ENCODE assay signal across 9 mouse cellular contexts in the genomic region with DNA sequence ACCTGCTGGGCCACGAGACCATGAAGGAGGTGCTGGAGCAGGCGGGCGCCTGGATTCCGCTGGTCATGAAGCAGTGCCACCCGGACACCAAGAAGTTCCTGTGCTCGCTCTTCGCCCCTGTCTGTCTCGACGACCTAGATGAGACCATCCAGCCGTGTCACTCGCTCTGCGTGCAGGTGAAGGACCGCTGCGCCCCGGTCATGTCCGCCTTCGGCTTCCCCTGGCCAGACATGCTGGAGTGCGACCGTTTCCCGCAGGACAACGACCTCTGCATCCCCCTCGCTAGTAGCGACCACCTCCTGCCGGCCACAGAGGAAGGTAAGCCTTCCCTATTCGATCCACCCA. TPM values are rescaled to one million over a fixed set of nuclear protein-coding genes. Genes with fewer than 3 reads are reported as not detected.
DNase-seq lines count a peak whose midpoint lies in the region; ATAC-seq and TF ChIP-seq lines count a peak whose summit lies in the region.
"Had no signal": no experiment of that assay in that cellular context is flagged by ENCODE, and none has a peak within 500 bp of the region (broad histone marks: within the 10 kb centered on the region; RNA-seq: fewer than 3 reads in every experiment).

No protein-coding gene starts in this region.

- no peak for ATAC-seq in intestine, postnatal 0 days
- peak; percentile 4; the same call in 1 of the 2 replicates for ATAC-seq in neural tube, embryonic 13.5 days (ENCODE audit: low read depth)

- no peak for DNase-seq in layer of hippocampus, adult 2 months (ENCODE audit: low spot score in 2 of 2)
- no peak for DNase-seq in layer of hippocampus, postnatal 25 days (ENCODE audit: extremely low spot score in 1 of 2, low spot score in 1 of 2)
- no peak for DNase-seq in urinary bladder, adult 18-20 months (ENCODE audit: low spot score in 2 of 2)
- DNase-seq in c-Kit-positive CD71-positive TER-119-positive erythroid progenitor cells, embryonic 14.5 days (ENCODE audit: low spot score): no peak
- no peak for DNase-seq in gastrocnemius, postnatal 10 days

- peaks cover 53% of the 10 kb centered on the region for H3K27me3 ChIP-seq in intestine, postnatal 0 days (replicated peaks; ENCODE audit: control insufficient read depth, insufficient read depth, low read length)
- peaks cover 39% of the 10 kb centered on the region for H3K27me3 ChIP-seq in neural tube, embryonic 13.5 days

- peak overlapping the region; percentile 54 for H3K4me3 ChIP-seq in layer of hippocampus, adult 2 months
- peak overlapping the region; percentile 38 for H3K4me3 ChIP-seq in embryonic fibroblast, embryonic 13.5 days (ENCODE audit: insufficient read depth, low read length)
- H3K4me3 ChIP-seq in intestine, postnatal 0 days (ENCODE audit: low read depth, low read length): peak overlapping the region; percentile 49
- peak overlapping the region; percentile 58 for H3K4me3 ChIP-seq in neural tube, embryonic 13.5 days

- H3K4me1 ChIP-seq in embryonic fibroblast, embryonic 13.5 days (ENCODE audit: control insufficient read depth, insufficient read depth, low read length): no peaks in the 10 kb centered on the region
- no peaks in the 10 kb centered on the region; the same call in 1 of the 2 replicates for H3K4me1 ChIP-seq in intestine, postnatal 0 days (replicated peaks; ENCODE audit: control insufficient read depth, insufficient read depth, low read length)
- H3K4me1 ChIP-seq in neural tube, embryonic 13.5 days (replicated peaks): peaks cover 53% of the 10 kb centered on the region

- no peak for TF ChIP-seq CTCF in layer of hippocampus, adult 2 months (conservative IDR thresholded peaks at IDR 0.05)
- TF ChIP-seq CTCF in embryonic fibroblast, embryonic 13.5 days (IDR thresholded peaks at IDR 0.05; ENCODE audit: borderline replicate concordance, insufficient read depth, low read length): no peak
- TF ChIP-seq CTCF in intestine, postnatal 0 days (IDR thresholded peaks at IDR 0.05; ENCODE audit: low read depth): no peak

- peak overlapping the region; percentile 90 for H3K4me2 ChIP-seq in intestine, postnatal 0 days (replicated peaks; ENCODE audit: low read depth)
- peak overlapping the region; percentile 94 for H3K4me2 ChIP-seq in neural tube, embryonic 13.5 days

- H3K36me3 ChIP-seq in intestine, postnatal 0 days (ENCODE audit: control insufficient read depth, insufficient read depth): no peaks in the 10 kb centered on the region
- no peaks in the 10 kb centered on the region; the same call in 1 of the 2 replicates for H3K36me3 ChIP-seq in neural tube, embryonic 13.5 days

- peak overlapping the region; percentile 34; the same call in 1 of the 2 replicates for H3K9ac ChIP-seq in intestine, postnatal 0 days (ENCODE audit: low read depth, low read length)
- H3K9ac ChIP-seq in neural tube, embryonic 13.5 days: peak overlapping the region; percentile 82

- WGBS in intestine, postnatal 0 days: 1% methylated on average over 25 of the region's 25 CpGs
- WGBS in neural tube, embryonic 13.5 days: under 1% methylated on average over 25 of the region's 25 CpGs

- TF ChIP-seq POLR2A in embryonic fibroblast, embryonic 13.5 days (IDR thresholded peaks at IDR 0.05; ENCODE audit: low read depth, low read length): no peak

- H3K9me3 ChIP-seq in intestine, postnatal 0 days (ENCODE audit: control insufficient read depth): no peaks in the 10 kb centered on the region
- no peaks in the 10 kb centered on the region for H3K9me3 ChIP-seq in neural tube, embryonic 13.5 days

- no peak overlapping the region for H3K27ac ChIP-seq in layer of hippocampus, adult 2 months
- no peak overlapping the region for H3K27ac ChIP-seq in embryonic fibroblast, embryonic 13.5 days (ENCODE audit: insufficient read depth, low read length)
- no peak overlapping the region for H3K27ac ChIP-seq in intestine, postnatal 0 days (ENCODE audit: low read depth, low read length)
- 0 out of 2 replicates have a peak overlapping the region, but pooled peaks have one; percentile 18 for H3K27ac ChIP-seq in neural tube, embryonic 13.5 days (replicated peaks)

RNA-seq across cellular contexts. Expression of gene Sfrp2, which starts 0.6 kb away (rescaled TPM):
- 1 to 10 TPM in 1 of 2 experiments, under 1 TPM in 1; 0.90 to 1.2 TPM for total RNA-seq in layer of hippocampus, adult 2 months (2021)
- 1 to 10 TPM; 1.8 to 2.3 TPM for total RNA-seq in layer of hippocampus, postnatal 25 days (2021)
- polyA plus RNA-seq in embryonic fibroblast, embryonic 13.5 days (2011; ENCODE audit: insufficient read length, low read depth, missing spikeins): 2.4 and 49.9 TPM in 2 replicates
- 15.8 and 20.7 TPM in 2 replicates for polyA plus RNA-seq in intestine, postnatal 0 days (2015; fragmentation: Nextera tagmentation; extraction: Ambion mirVana)
- polyA plus RNA-seq in neural tube, embryonic 13.5 days (2015; fragmentation: Nextera tagmentation; extraction: Ambion mirVana): 97.3 and 103 TPM in 2 replicates
- total RNA-seq in gastrocnemius, postnatal 10 days (2021): 10 to 100 TPM; 19.2 to 19.4 TPM
- total RNA-seq: liver, adult 2 months had no signal

Comparison
In these comparisons a context has a peak if more than half of its experiments do, and no peak if none do; other contexts are left out.
1. RNA of gene Sfrp2, which starts 0.6 kb away (total RNA-seq): 19.2 to 19.4 TPM in gastrocnemius, postnatal 10 days; 1.8 to 2.3 TPM in layer of hippocampus, postnatal 25 days and 0.90 to 1.2 TPM in layer of hippocampus, adult 2 months; every median in the first group is over 4 times any median in the second.
2. Peak in every context shown above with its lines, with median percentiles within 50 percentile points of each other: H3K4me3 ChIP-seq.